ENCODE assay signal across 10 mouse cellular contexts in genomic region chr7:19279581-19280114, GRCm38 (mm10). TPM values are rescaled to one million over a fixed set of nuclear protein-coding genes. Genes with fewer than 3 reads are reported as not detected.
DNase-seq lines count a peak whose midpoint lies in the region; ATAC-seq and TF ChIP-seq lines count a peak whose summit lies in the region.
"Had no signal": no experiment of that assay in that cellular context is flagged by ENCODE, and none has a peak within 500 bp of the region (broad histone marks: within the 10 kb centered on the region; RNA-seq: fewer than 3 reads in every experiment).

TSS of gene Ppm1n (minus strand) at chr7:19280064.

- no peak for TF ChIP-seq POLR2A in bone marrow, adult 2 months (IDR thresholded peaks at IDR 0.05; ENCODE audit: borderline replicate concordance, control insufficient read depth, low read depth, low read length)

- no peak for DNase-seq in heart, adult 8-10 months (ENCODE audit: low spot score)
- no peak for DNase-seq in hindbrain, postnatal 0 days (ENCODE audit: low spot score)
- DNase-seq in midbrain, postnatal 0 days (ENCODE audit: low spot score): no peak
- no peak for DNase-seq in ovary, postnatal 10 days (ENCODE audit: low spot score)
- DNase-seq in left cerebral cortex, adult 18-20 months (ENCODE audit: low spot score in 2 of 2): no peak

- TF ChIP-seq CTCF in bone marrow, adult 2 months (IDR thresholded peaks at IDR 0.05; ENCODE audit: control insufficient read depth, insufficient read depth, low read length): peak; percentile 11; the same call in 1 of the 2 replicates
- TF ChIP-seq CTCF in hindbrain, postnatal 0 days (IDR thresholded peaks at IDR 0.05; ENCODE audit: low read depth): no peak
- no peak for TF ChIP-seq CTCF in midbrain, postnatal 0 days (IDR thresholded peaks at IDR 0.05)

- peak within 1 kb of the TSS; percentile 39 for H3K4me3 ChIP-seq in heart, embryonic 11.5 days (ENCODE audit: low read depth, low read length)
- no peak within 1 kb of the TSS for H3K4me3 ChIP-seq in bone marrow, adult 2 months (replicated peaks; ENCODE audit: control insufficient read depth, low read depth, low read length)
- peak within 1 kb of the TSS; percentile 35 for H3K4me3 ChIP-seq in hindbrain, postnatal 0 days (ENCODE audit: low read length)
- H3K4me3 ChIP-seq in midbrain, postnatal 0 days (ENCODE audit: low read depth, low read length): peak within 1 kb of the TSS; percentile 39

- H3K4me2 ChIP-seq in heart, embryonic 11.5 days: peak within 1 kb of the TSS; percentile 62
- peak within 1 kb of the TSS; percentile 51 for H3K4me2 ChIP-seq in hindbrain, postnatal 0 days (ENCODE audit: low read depth, low read length)
- H3K4me2 ChIP-seq in midbrain, postnatal 0 days (ENCODE audit: low read depth, low read length, poor library complexity, severe bottlenecking): peak within 1 kb of the TSS; percentile 56

- H3K4me1 ChIP-seq in heart, embryonic 11.5 days (ENCODE audit: control insufficient read depth, insufficient read depth, low read length): peaks cover 4% of the 10 kb centered on the region; the same call in 1 of the 2 replicates
- no peaks in the 10 kb centered on the region for H3K4me1 ChIP-seq in bone marrow, adult 2 months (ENCODE audit: control insufficient read depth, insufficient read depth, low read length)
- H3K4me1 ChIP-seq in hindbrain, postnatal 0 days (ENCODE audit: insufficient read depth, low read length): no peaks in the 10 kb centered on the region
- H3K4me1 ChIP-seq in midbrain, postnatal 0 days (ENCODE audit: insufficient read depth, low read length): peaks cover 6% of the 10 kb centered on the region

- no peaks in the 10 kb centered on the region for H3K9me3 ChIP-seq in heart, embryonic 11.5 days (replicated peaks; ENCODE audit: control insufficient read depth, low read length)
- no peaks in the 10 kb centered on the region for H3K9me3 ChIP-seq in hindbrain, postnatal 0 days (ENCODE audit: low read length)
- H3K9me3 ChIP-seq in midbrain, postnatal 0 days (ENCODE audit: low read length): no peaks in the 10 kb centered on the region

- H3K9ac ChIP-seq in heart, embryonic 11.5 days (ENCODE audit: low read depth, low read length): no peak within 1 kb of the TSS
- 0 out of 2 replicates have a peak within 1 kb of the TSS, but pooled peaks have one; percentile 24 for H3K9ac ChIP-seq in hindbrain, postnatal 0 days (replicated peaks; ENCODE audit: low read length)
- H3K9ac ChIP-seq in midbrain, postnatal 0 days (replicated peaks; ENCODE audit: low read length, poor library complexity, severe bottlenecking): peak within 1 kb of the TSS; percentile 39; the same call in 1 of the 2 replicates

- no peak within 1 kb of the TSS for H3K27ac ChIP-seq in heart, embryonic 11.5 days (ENCODE audit: low read depth, low read length)
- H3K27ac ChIP-seq in bone marrow, adult 2 months (ENCODE audit: control insufficient read depth, insufficient read depth, low read depth, low read length, poor library complexity): no peak within 1 kb of the TSS
- no peak within 1 kb of the TSS for H3K27ac ChIP-seq in hindbrain, postnatal 0 days
- H3K27ac ChIP-seq in midbrain, postnatal 0 days (ENCODE audit: low read depth, low read length): no peak within 1 kb of the TSS

- ATAC-seq in heart, embryonic 11.5 days (replicated peaks; ENCODE audit: insufficient number of reproducible peaks, low FRiP score, low TSS enrichment): no peak
- ATAC-seq in hindbrain, postnatal 0 days: no peak
- no peak for ATAC-seq in midbrain, postnatal 0 days (ENCODE audit: low FRiP score)
- ATAC-seq in megakaryocyte-erythroid progenitor cell, adult 5-6 weeks (replicated peaks; ENCODE audit: low FRiP score, low TSS enrichment, poor library complexity, severe bottlenecking): no peak

- 1% methylated on average over 46 of the region's 46 CpGs for WGBS in heart, embryonic 11.5 days (ENCODE audit: insufficient replicate concordance)
- WGBS in bone marrow, adult 2 months: 1% methylated on average over 46 of the region's 46 CpGs
- under 1% methylated on average over 46 of the region's 46 CpGs for WGBS in hindbrain, postnatal 0 days
- under 1% methylated on average over 46 of the region's 46 CpGs for WGBS in midbrain, postnatal 0 days

- H3K27me3 ChIP-seq in heart, embryonic 11.5 days (ENCODE audit: control insufficient read depth, insufficient read depth, low read length): peaks cover 55% of the 10 kb centered on the region
- peaks cover 37% of the 10 kb centered on the region for H3K27me3 ChIP-seq in hindbrain, postnatal 0 days (ENCODE audit: insufficient read depth, low read length)
- H3K27me3 ChIP-seq in midbrain, postnatal 0 days (ENCODE audit: insufficient read depth, low read length): peaks cover 31% of the 10 kb centered on the region

- no peaks in the 10 kb centered on the region for H3K36me3 ChIP-seq in heart, embryonic 11.5 days (ENCODE audit: control insufficient read depth, insufficient read depth, low read length)
- H3K36me3 ChIP-seq in hindbrain, postnatal 0 days (ENCODE audit: insufficient read depth, low read length): no peaks in the 10 kb centered on the region
- no peaks in the 10 kb centered on the region for H3K36me3 ChIP-seq in midbrain, postnatal 0 days (ENCODE audit: insufficient read depth, low read length)

RNA-seq across cellular contexts. Expression of gene Ppm1n, which starts in this region (rescaled TPM):
- 0.34 TPM in 1 of 2 replicates, not detected in the other for polyA plus RNA-seq in heart, embryonic 11.5 days (2014; fragmentation: Nextera tagmentation; extraction: Ambion mirVana)
- not detected for total RNA-seq in heart, adult 8-10 months (2022)
- polyA plus RNA-seq in bone marrow, adult 2 months (2011; ENCODE audit: insufficient read depth, insufficient read length, low replicate concordance, missing spikeins): 3.6 TPM in 1 of 2 replicates, not detected in the other
- total RNA-seq in hindbrain, postnatal 0 days (2014; rRNA removed): 2.1 and 2.9 TPM in 2 replicates
- polyA plus RNA-seq in hindbrain, postnatal 0 days (2015; fragmentation: Nextera tagmentation; extraction: Ambion mirVana): 2.0 and 2.5 TPM in 2 replicates
- total RNA-seq in midbrain, postnatal 0 days (2014; rRNA removed): 1.8 and 2.2 TPM in 2 replicates
- 1.2 and 1.4 TPM in 2 replicates for polyA plus RNA-seq in midbrain, postnatal 0 days (2015; fragmentation: Nextera tagmentation; extraction: Ambion mirVana)
- total RNA-seq in megakaryocyte-erythroid progenitor cell, adult 5-6 weeks (2014; fragmentation: Nextera tagmentation): not detected in 2 replicates
- not detected in 2 replicates for total RNA-seq in megakaryocyte-erythroid progenitor cell, adult 5-6 weeks (2017)
- not detected for total RNA-seq in left cerebral cortex, adult 18-20 months (2021)
- total RNA-seq: CH12.LX had no signal
- polyA plus RNA-seq: gonadal fat pad, adult 2 months had no signal
